Mouse (Mus musculus) forebrain, embryonic 10.5 days (tissue): ENCODE data around the gene Nckap5. TPM values are rescaled to one million over a fixed set of nuclear protein-coding genes. Genes with fewer than 3 reads are reported as not detected.

Experiments
- DNase-seq: peaks from one replicate; pipeline ENCODE4 v3.0.0-alpha.2; 2017; ENCODE audit warnings: low spot score; ENCODE audit errors: extremely low spot score
- H3K27ac ChIP-seq: fragments of 300-500 bp; sonication (generic); 2 replicates; pipeline ENCODE4 v1.5.1; 2016; ENCODE audit warnings: mild to moderate bottlenecking
- H3K27me3 ChIP-seq: fragments of 300-500 bp; sonication (generic); 2 replicates; pipeline ENCODE4 v1.6.1; 2016; ENCODE audit warnings: mild to moderate bottlenecking; ENCODE audit not compliant: poor library complexity, severe bottlenecking
- H3K36me3 ChIP-seq: fragments of 300-500 bp; sonication (generic); replicated peaks from 2 replicates; pipeline ENCODE4 v1.6.1; 2016; ENCODE audit warnings: mild to moderate bottlenecking, moderate library complexity
- H3K4me1 ChIP-seq: fragments of 300-500 bp; sonication (generic); 2 replicates; pipeline ENCODE4 v1.6.1; 2016
- H3K4me3 ChIP-seq: fragments of 300-500 bp; sonication (generic); 2 replicates; pipeline ENCODE4 v1.5.1; 2016; ENCODE audit warnings: mild to moderate bottlenecking, moderate library complexity
- H3K9me3 ChIP-seq: fragments of 300-500 bp; sonication (generic); 2 replicates; pipeline ENCODE4 v1.6.1; 2016; ENCODE audit warnings: mild to moderate bottlenecking, moderate library complexity
- WGBS: fragments of 180-500 bp; shearing (Covaris S2); methylation state at CpG from one replicate; pipeline ENCODE4 v1.1.7; 2016; 5-methylcytosine and 5-hydroxymethylcytosine counted together
- polyA plus RNA-seq: library from polyadenylated mRNA; unstranded; fragments of >200 nt; fragmentation: Nextera tagmentation; extraction: Ambion mirVana; gene quantifications from 2 replicates; pipeline ENCODE4 v1.2.1, GENCODE M21; 2016

Gene Nckap5
- polyA plus RNA-seq, result 6.3 and 7.7 TPM in 2 replicates

DNA sequence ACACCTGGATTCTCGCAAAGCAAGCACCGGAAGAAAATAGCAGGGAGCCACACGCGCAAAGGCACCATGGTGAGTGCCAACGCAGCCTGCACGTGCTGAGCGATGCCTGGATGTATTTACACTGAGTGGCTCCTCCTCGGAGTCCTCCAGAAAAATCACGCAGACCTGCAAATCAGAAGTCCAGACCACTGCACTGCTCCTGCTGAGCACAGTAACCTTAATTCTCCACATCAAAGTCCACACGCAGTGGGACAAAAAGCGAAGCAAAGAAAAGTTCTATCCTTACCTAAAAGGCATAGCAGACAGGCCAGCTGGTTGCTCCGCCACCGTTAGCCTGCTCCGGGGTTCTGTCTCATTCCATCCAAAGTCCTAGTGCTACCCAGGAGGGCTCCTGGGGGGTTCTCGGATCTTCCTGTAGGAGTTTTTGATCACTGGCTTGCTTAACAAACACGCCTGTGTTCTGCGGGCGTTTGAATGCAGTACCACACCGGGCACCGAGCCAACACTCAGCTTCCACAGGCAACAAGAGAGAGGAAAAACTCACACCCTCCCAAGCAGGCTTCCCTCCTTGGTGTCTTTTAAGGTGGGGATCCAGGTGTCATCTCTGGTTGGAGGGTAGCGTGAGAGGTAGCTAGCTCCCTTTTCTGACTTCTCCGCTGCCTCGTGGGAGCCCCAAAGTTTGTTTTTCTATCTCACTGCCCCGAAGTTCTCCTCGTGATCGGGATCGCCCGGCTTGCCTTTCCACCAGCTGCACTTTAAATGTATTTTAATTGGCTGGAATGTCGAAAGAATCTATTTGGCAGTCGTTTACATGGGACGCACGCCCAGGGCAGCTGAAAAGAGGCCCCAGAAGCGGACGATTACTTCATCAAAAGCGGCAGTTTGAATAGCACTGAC lies at the start of gene Nckap5:
Nckap5 (minus strand) TSS at position 769 of the 897 bp plus-strand sequence.
- Histone ChIP-seq H3K36me3 (no peaks in the 10 kb centered on the region), H3K27me3 (peaks cover 51% of the 10 kb centered on the region), H3K4me1 (peaks cover 35% of the 10 kb centered on the region), H3K27ac (peak within 1 kb of the TSS; percentile 86), H3K9me3 (no peaks in the 10 kb centered on the region), H3K4me3 (peak within 1 kb of the TSS; percentile 52)
- WGBS, result 1% methylated on average over 35 of the region's 35 CpGs
- DNase-seq, result peak; percentile 70

GRCm38 (mm10) chr1:126877495-126877894 lies 46.9 kb upstream of the Nckap5 start:
- no peak overlapping the region for H3K4me3 ChIP-seq
- DNase-seq, result no peak
- no peaks in the 10 kb centered on the region for H3K9me3 ChIP-seq
- no peaks in the 10 kb centered on the region for H3K27me3 ChIP-seq
- H3K27ac ChIP-seq, result no peak overlapping the region
- H3K36me3 ChIP-seq, result no peaks in the 10 kb centered on the region
- H3K4me1 ChIP-seq, result no peaks in the 10 kb centered on the region
- 95% methylated on average over 2 of the region's 2 CpGs for WGBS

GRCm38 (mm10) chr1:126868372-126868771 lies 37.8 kb upstream of the Nckap5 start:
- no peak for DNase-seq
- H3K27me3 ChIP-seq, result no peaks in the 10 kb centered on the region
- WGBS, result 93% methylated on average over 9 of the region's 9 CpGs

GRCm38 (mm10) chr1:126867912-126868311 lies 37.3 kb upstream of the Nckap5 start:
- no peaks in the 10 kb centered on the region for H3K27me3 ChIP-seq
- WGBS, result 91% methylated on average over 5 of the region's 5 CpGs

More at GRCm38 (mm10) chr1:126868372-126868771, 37.8 kb upstream of the Nckap5 start:
- Histone ChIP-seq H3K36me3 (no peaks in the 10 kb centered on the region), H3K9me3 (no peaks in the 10 kb centered on the region), H3K4me1 (peaks cover 21% of the 10 kb centered on the region), H3K27ac (no peak overlapping the region), H3K4me3 (no peak overlapping the region)

GRCm38 (mm10) chr1:126865591-126866086 lies 35.0 kb upstream of the Nckap5 start:
- Histone ChIP-seq H3K27ac (peak overlapping the region; percentile 83), H3K4me3 (no peak overlapping the region), H3K9me3 (no peaks in the 10 kb centered on the region), H3K4me1 (peaks cover 26% of the 10 kb centered on the region), H3K27me3 (no peaks in the 10 kb centered on the region), H3K36me3 (no peaks in the 10 kb centered on the region)
- 25% methylated on average over 7 of the region's 7 CpGs for WGBS
- DNase-seq, result peak; percentile 31

More at GRCm38 (mm10) chr1:126867912-126868311, 37.3 kb upstream of the Nckap5 start:
- Histone ChIP-seq H3K9me3 (no peaks in the 10 kb centered on the region), H3K4me3 (no peak overlapping the region), H3K36me3 (no peaks in the 10 kb centered on the region), H3K27ac (no peak overlapping the region), H3K4me1 (peaks cover 21% of the 10 kb centered on the region)
- DNase-seq, result no peak

DNA sequence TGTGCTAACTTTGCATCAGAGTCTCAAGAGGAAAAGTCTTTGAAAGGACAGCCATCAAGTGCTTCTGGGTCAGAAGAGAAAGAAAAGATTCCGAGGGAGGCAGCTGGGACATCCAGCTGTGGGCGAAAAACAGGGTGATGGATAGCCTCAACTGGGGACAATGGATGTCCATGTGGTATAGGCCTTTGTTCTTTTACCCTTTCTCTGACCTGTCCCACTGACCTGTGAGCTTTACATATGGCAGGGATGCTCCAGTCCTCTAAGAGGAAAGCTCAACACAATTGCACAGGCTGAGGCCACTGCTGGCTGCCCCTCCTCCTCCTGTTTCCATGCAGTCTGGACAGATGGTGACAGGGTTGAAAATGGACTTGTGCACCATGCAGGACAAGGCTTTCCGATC lies 31.2 kb upstream of the Nckap5 start:
- H3K36me3 ChIP-seq, result no peaks in the 10 kb centered on the region
- H3K27ac ChIP-seq, result no peak overlapping the region
- no peak overlapping the region for H3K4me3 ChIP-seq
- 77% methylated on average over 3 of the region's 3 CpGs for WGBS
- peaks cover 26% of the 10 kb centered on the region for H3K4me1 ChIP-seq
- no peaks in the 10 kb centered on the region for H3K9me3 ChIP-seq
- DNase-seq, result no peak
- H3K27me3 ChIP-seq, result no peaks in the 10 kb centered on the region

DNA sequence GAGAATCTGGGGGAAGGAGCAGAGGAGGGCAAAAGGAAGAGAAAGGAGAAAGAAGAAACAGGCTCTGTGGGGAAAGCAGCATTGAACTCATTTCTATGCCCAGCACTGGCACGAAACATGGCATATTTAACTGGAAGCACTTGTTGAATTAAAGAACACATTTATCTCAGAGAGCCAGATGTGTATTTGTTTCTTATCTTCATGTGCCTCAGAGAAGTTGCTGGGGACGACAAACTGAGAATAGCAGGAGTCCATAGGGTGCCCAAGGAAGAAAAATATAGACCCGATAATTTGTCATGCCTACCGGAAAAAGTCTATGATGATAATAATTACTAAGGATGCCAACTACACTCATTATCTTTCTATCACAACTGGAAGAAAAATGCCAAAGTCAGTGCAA lies 29.9 kb upstream of the Nckap5 start:
- H3K36me3 ChIP-seq, result no peaks in the 10 kb centered on the region
- no peak overlapping the region for H3K4me3 ChIP-seq
- 88% methylated on average over 4 of the region's 4 CpGs for WGBS
- H3K9me3 ChIP-seq, result no peaks in the 10 kb centered on the region
- no peak overlapping the region for H3K27ac ChIP-seq
- H3K4me1 ChIP-seq, result peaks cover 15% of the 10 kb centered on the region
- H3K27me3 ChIP-seq, result no peaks in the 10 kb centered on the region
- no peak for DNase-seq

GRCm38 (mm10) chr1:126849481-126849880 lies 18.9 kb upstream of the Nckap5 start:
- Histone ChIP-seq H3K4me1 (0 out of 2 replicates have a peak, but pooled peaks cover 5% of the 10 kb centered on the region), H3K27ac (no peak overlapping the region), H3K27me3 (no peaks in the 10 kb centered on the region), H3K36me3 (no peaks in the 10 kb centered on the region), H3K9me3 (no peaks in the 10 kb centered on the region), H3K4me3 (no peak overlapping the region)
- no peak for DNase-seq
- 41% methylated on average over 6 of the region's 6 CpGs for WGBS

DNA sequence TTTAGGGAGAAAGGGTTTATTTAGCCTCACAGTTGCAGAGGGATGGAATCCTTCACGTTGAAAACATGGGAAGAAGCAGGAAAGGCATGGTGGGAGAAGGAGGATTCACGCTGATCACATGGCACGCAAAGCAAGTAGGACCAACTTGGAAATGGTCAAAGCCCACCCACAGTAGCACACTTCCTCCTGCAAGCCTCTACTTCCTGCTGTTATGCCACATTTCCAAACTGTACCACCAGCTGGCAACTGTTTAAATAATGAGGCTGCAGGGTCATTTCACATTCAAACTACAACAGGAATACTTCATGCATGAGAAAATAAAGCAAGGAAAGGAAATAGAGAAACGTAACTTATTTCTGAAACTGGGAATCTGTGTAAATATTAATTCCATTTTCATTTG lies 15.7 kb upstream of the Nckap5 start:
- Histone ChIP-seq H3K27me3 (no peaks in the 10 kb centered on the region), H3K36me3 (no peaks in the 10 kb centered on the region), H3K4me3 (no peak overlapping the region), H3K4me1 (0 out of 2 replicates have a peak, but pooled peaks cover 1% of the 10 kb centered on the region), H3K9me3 (no peaks in the 10 kb centered on the region), H3K27ac (no peak overlapping the region)
- no peak for DNase-seq
- WGBS, result 77% methylated on average over 4 of the region's 4 CpGs

DNA sequence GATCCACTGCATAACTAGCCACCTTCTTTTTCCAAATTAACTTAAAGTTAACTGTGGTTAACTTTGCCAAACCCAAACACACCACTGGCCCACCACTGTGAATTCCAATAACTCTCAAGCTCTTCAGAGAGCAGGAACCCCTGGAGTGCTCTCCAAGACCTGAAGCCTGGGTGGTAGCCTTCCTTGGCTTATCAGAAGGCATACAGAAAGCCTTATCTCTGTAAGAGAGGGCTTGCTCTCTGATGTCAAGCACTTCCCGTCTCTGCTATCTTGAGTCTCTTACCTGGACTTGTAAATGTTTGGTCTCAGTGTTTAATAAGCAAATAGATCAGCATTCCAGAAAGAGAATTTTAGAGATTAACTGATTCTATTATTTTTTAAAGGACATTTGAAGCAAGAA lies 2.3 kb upstream of the Nckap5 start:
- H3K4me3 ChIP-seq, result no peak overlapping the region
- 91% methylated on average over 1 of the region's 1 CpGs for WGBS

DNA sequence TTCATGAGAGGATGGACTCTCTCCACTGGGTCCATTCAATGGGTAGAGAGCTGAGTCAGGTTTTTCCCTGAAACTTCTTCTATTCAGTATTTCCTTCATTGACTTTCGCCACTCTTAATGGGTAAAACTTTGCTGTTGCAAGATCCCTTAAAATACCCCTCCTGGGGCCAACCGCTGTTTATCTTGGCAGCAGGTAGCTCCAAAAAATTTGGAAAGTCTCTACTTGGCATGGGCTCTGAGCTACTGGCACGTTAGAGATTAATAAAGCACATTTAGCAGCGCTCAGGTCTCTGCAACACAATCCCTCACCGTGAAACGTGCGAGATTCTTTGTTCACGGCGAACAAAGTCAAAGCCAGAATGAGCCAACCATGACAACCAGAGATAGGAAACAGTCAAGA lies 1.6 kb downstream of the Nckap5 start:
- H3K27me3 ChIP-seq, result peaks cover 51% of the 10 kb centered on the region
- no peaks in the 10 kb centered on the region for H3K9me3 ChIP-seq
- WGBS, result 75% methylated on average over 9 of the region's 9 CpGs
- H3K36me3 ChIP-seq, result no peaks in the 10 kb centered on the region
- H3K4me3 ChIP-seq, result peak overlapping the region; percentile 52; the same call in 1 of the 2 replicates
- H3K4me1 ChIP-seq, result peaks cover 42% of the 10 kb centered on the region
- peak overlapping the region; percentile 40; the same call in 1 of the 2 replicates for H3K27ac ChIP-seq
- DNase-seq, result no peak

More for the DNA sequence above, 2.3 kb upstream of the Nckap5 start:
- H3K9me3 ChIP-seq, result no peaks in the 10 kb centered on the region
- H3K4me1 ChIP-seq, result peaks cover 29% of the 10 kb centered on the region
- H3K27me3 ChIP-seq, result peaks cover 44% of the 10 kb centered on the region
- no peak overlapping the region for H3K27ac ChIP-seq
- DNase-seq, result no peak
- H3K36me3 ChIP-seq, result no peaks in the 10 kb centered on the region

DNA sequence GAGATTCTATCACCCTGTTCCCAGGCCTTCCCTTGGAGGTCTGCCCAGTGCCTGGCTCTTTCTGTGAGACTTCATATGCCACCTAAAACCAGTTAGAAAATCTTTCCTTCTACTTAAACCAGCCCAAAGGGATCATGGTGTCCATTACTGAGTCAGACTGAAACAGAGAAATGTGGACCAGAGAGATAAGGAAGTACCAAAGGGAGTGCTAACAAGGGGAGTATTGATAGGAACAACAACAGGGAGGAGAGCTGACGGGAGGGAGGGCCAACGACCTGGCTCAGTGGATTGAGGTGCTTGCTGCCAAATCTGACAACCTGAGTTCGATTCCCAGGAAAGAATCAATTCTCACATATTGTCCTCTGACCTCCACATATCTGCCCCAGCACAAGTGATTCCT lies 5.8 kb downstream of the Nckap5 start:
- Histone ChIP-seq H3K4me1 (peaks cover 33% of the 10 kb centered on the region), H3K4me3 (no peak overlapping the region)
- WGBS, result 70% methylated on average over 3 of the region's 3 CpGs

GRCm38 (mm10) chr1:126822246-126822645 lies 8.4 kb downstream of the Nckap5 start:
- Histone ChIP-seq H3K36me3 (no peaks in the 10 kb centered on the region), H3K4me1 (peaks cover 31% of the 10 kb centered on the region), H3K27ac (no peak overlapping the region), H3K4me3 (no peak overlapping the region), H3K27me3 (0 out of 2 replicates have a peak, but pooled peaks cover under 1% of the 10 kb centered on the region), H3K9me3 (no peaks in the 10 kb centered on the region)
- DNase-seq, result no peak
- 85% methylated on average over 6 of the region's 6 CpGs for WGBS

More for the DNA sequence above, 5.8 kb downstream of the Nckap5 start:
- Histone ChIP-seq H3K36me3 (no peaks in the 10 kb centered on the region), H3K9me3 (no peaks in the 10 kb centered on the region), H3K27ac (peak overlapping the region; percentile 49; the same call in 1 of the 2 replicates), H3K27me3 (peaks cover 21% of the 10 kb centered on the region)
- no peak for DNase-seq
